Mouse (Mus musculus) heart, embryonic 16.5 days (tissue): ENCODE results near the gene Art4. TPM values are rescaled to one million over a fixed set of nuclear protein-coding genes. Genes with fewer than 3 reads are reported as not detected.
"Not testable (repeated sequence)": the region's sequence is repeated elsewhere in the genome, so short reads cannot be mapped to it uniquely, and the experiment has no call there.

Experiments
- ATAC-seq: fragments of 200-750 bp; cut with Nextera tagmentation; replicated peaks from 2 replicates; pipeline ENCODE4 v1.8.0; 2017; ENCODE audit warnings: moderate number of reproducible peaks; ENCODE audit not compliant: insufficient read depth, low FRiP score; ENCODE audit errors: extremely low read depth
- H3K27ac ChIP-seq: fragments of 300-500 bp; sonication (generic); 2 replicates; pipeline ENCODE4 v1.5.1; 2014; ENCODE audit warnings: mild to moderate bottlenecking, low read length, control low read depth, moderate library complexity
- H3K27me3 ChIP-seq: fragments of 300-500 bp; sonication (generic); 2 replicates; pipeline ENCODE4 v1.6.1; 2014; ENCODE audit warnings: low read length, mixed read lengths; ENCODE audit not compliant: control insufficient read depth, insufficient read depth
- H3K36me3 ChIP-seq: fragments of 300-500 bp; sonication (generic); 2 replicates; pipeline ENCODE4 v1.6.1; 2014; ENCODE audit not compliant: control insufficient read depth, insufficient read depth
- H3K4me1 ChIP-seq: fragments of 300-500 bp; sonication (generic); 2 replicates; pipeline ENCODE4 v1.6.1; 2014; ENCODE audit warnings: low read length, mixed read lengths; ENCODE audit not compliant: control insufficient read depth, insufficient read depth
- H3K4me2 ChIP-seq: fragments of 300-500 bp; sonication (generic); 2 replicates; pipeline ENCODE4 v1.6.1; 2014; ENCODE audit warnings: low read depth, mild to moderate bottlenecking, control low read depth, low read length
- H3K4me3 ChIP-seq: fragments of 300-500 bp; sonication (generic); 2 replicates; pipeline ENCODE4 v1.5.1; 2014; ENCODE audit warnings: mild to moderate bottlenecking, control low read depth, low read length
- H3K9ac ChIP-seq: fragments of 300-500 bp; sonication (generic); 2 replicates; pipeline ENCODE4 v1.6.1; 2014; ENCODE audit warnings: low read length, control low read depth
- H3K9me3 ChIP-seq: fragments of 300-500 bp; sonication (generic); replicated peaks from 2 replicates; pipeline ENCODE4 v1.6.1; 2016; ENCODE audit warnings: low read length; ENCODE audit not compliant: control insufficient read depth
- WGBS: fragments of 180-500 bp; shearing (Covaris S2); extraction: QIAGEN DNeasy Blood & Tissue Kit; methylation state at CpG from one replicate; pipeline ENCODE4 v1.1.7; 2014; 5-methylcytosine and 5-hydroxymethylcytosine counted together
- polyA plus RNA-seq: library from polyadenylated mRNA; unstranded; fragments of >200 nt; fragmentation: Nextera tagmentation; extraction: Ambion mirVana; gene quantifications from 2 replicates; pipeline ENCODE4 v1.2.1, GENCODE M21; 2015

The Art4 gene
- polyA plus RNA-seq, 1 experiment from 2014 or later, result 13.6 TPM

DNA sequence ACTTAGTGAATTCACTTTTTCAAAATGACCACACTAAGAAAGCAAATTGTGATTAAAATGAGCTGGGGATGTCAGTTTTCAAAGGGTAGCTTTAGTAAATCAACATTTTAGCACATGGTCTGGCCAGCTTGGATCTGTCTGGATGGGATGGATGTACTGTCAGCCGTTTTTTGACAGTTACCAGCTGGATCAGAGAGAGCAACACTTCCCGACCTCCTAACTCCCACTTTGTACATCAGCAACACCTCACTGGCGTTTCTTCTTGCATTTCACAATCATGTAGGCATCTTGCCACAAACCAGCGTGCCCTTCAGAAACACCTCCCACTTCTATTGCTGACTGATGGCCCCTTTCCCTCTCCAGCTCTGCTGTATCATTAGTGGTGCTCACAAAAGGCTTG, 40.7 kb upstream of the Art4 start:
- Histone ChIP-seq H3K9ac (no peak overlapping the region), H3K4me1 (peaks cover 14% of the 10 kb centered on the region), H3K36me3 (no peaks in the 10 kb centered on the region), H3K9me3 (peaks cover 2% of the 10 kb centered on the region; the same call in 1 of the 2 replicates), H3K4me3 (no peak overlapping the region), H3K27ac (peak overlapping the region; percentile 81), H3K27me3 (no peaks in the 10 kb centered on the region), H3K4me2 (no peak overlapping the region)
- peak; percentile 60 for ATAC-seq
- 10% methylated on average over 4 of the region's 4 CpGs for WGBS

DNA sequence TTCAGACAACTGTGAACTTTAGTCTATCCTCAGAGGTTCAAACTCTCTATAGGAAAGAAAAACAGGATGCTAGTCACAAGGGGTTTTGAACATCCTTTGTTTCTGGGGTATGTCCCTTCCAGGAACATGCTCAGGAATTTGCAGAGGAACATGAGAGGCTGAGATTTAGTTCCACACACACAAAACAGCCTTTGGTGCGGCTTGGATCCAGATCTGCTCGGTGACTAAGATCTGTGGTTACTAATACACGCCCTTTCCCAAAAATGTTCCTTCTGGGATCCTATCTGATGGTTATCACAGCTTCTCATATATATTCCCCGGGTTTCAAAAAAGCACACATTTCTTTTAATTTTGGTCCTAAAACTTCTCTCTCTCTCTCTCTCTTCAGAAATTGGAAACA, 40.3 kb upstream of the Art4 start:
- Histone ChIP-seq H3K9me3 (peaks cover 2% of the 10 kb centered on the region; the same call in 1 of the 2 replicates), H3K27ac (peak overlapping the region; percentile 81), H3K27me3 (no peaks in the 10 kb centered on the region), H3K4me2 (no peak overlapping the region), H3K9ac (no peak overlapping the region), H3K36me3 (no peaks in the 10 kb centered on the region), H3K4me3 (no peak overlapping the region), H3K4me1 (peaks cover 14% of the 10 kb centered on the region)
- no peak for ATAC-seq
- 44% methylated on average over 4 of the region's 4 CpGs for WGBS

DNA sequence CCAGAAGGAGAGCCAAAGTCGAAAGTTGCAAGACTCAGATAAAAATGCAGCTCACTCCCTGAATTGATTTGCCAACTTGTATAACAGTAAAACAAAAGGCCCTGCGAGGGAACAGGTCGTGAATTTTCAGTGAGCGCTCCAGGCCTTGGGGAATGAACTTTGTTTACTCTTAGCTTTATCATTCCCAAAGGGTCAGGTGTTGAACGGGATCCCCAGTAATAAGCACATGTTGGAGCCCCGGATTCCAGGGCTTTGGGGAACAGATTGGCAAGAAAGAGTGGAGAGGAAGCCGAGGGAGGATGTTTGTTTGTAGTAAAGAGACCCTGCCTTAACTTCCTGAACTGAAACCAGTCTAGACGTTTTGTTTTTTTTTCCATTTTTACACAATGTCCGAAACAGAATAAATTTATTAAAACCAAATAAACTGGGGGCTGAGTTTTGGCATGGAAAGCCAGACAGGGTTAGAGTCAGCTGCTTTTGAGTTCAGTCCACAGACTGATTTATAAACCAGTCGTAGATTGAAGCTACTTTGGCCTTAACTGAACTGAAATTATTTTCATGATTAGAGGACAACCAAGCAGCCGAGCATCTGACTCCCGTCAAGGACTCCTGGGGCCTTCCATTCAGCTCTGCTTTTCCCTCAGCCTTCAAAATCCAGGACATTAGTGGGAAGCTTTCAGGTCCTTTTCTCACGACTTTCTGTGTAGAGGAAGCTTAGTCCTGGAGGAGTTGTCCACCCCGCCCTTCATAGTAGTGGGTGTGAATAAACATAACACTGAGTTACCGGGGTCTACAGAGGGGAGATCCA, 37.2 kb upstream of the Art4 start:
- Histone ChIP-seq H3K4me1 (peaks cover 11% of the 10 kb centered on the region), H3K9ac (no peak overlapping the region), H3K9me3 (peaks cover 2% of the 10 kb centered on the region; the same call in 1 of the 2 replicates), H3K36me3 (no peaks in the 10 kb centered on the region), H3K27me3 (no peaks in the 10 kb centered on the region), H3K4me3 (no peak overlapping the region), H3K27ac (peak overlapping the region; percentile 67), H3K4me2 (no peak overlapping the region)
- no peak for ATAC-seq
- 42% methylated on average over 15 of the region's 15 CpGs for WGBS

DNA sequence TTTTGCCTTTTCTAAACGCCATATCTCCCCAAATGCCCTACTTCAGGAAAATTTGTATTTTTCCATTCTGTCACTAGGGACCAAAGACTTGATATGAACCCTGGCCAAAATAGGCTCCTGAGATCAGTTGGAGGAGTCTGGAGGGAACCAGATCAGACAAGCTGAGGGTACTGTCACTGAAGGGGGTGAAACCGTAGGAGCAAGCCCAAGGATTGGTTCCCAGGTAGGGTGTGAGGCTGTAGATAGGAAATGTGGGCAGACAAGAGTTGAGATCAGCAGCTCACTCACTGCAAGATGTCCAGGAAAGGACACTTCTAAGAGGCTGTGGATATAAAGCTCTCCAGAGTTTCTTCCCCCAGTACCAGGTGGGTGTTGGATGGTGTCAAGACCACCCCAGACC, 34.5 kb upstream of the Art4 start:
- Histone ChIP-seq H3K9ac (no peak overlapping the region), H3K36me3 (no peaks in the 10 kb centered on the region), H3K4me1 (peaks cover 6% of the 10 kb centered on the region), H3K4me3 (no peak overlapping the region), H3K9me3 (no peaks in the 10 kb centered on the region), H3K27ac (no peak overlapping the region), H3K27me3 (no peaks in the 10 kb centered on the region), H3K4me2 (no peak overlapping the region)
- ATAC-seq, result no peak
- 70% methylated on average over 2 of the region's 2 CpGs for WGBS

DNA sequence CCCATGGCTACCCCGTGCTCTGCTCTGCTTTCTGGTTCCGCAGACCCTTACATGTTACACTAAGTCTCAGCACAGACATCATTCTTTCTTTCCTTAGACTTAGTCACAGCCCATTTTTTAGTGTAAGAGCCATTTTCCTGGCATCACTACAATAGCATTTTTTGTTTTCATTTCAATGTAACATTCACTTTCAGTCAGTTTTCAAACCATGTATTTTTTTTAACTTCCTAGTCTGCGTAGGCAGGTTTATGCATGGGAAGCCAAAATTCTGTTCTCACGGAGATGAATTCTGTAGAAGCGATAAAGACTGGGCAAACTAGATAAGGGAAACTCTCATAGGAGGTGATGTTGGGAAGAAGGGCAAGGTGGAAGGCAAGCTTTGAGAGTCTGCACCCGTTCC, 32.0 kb upstream of the Art4 start:
- H3K27ac ChIP-seq, result no peak overlapping the region
- ATAC-seq, result no peak
- H3K27me3 ChIP-seq, result no peaks in the 10 kb centered on the region
- no peaks in the 10 kb centered on the region for H3K9me3 ChIP-seq
- H3K4me3 ChIP-seq, result no peak overlapping the region
- 71% methylated on average over 6 of the region's 6 CpGs for WGBS
- H3K9ac ChIP-seq, result no peak overlapping the region
- peaks cover 6% of the 10 kb centered on the region for H3K4me1 ChIP-seq
- H3K36me3 ChIP-seq, result no peaks in the 10 kb centered on the region
- no peak overlapping the region for H3K4me2 ChIP-seq

DNA sequence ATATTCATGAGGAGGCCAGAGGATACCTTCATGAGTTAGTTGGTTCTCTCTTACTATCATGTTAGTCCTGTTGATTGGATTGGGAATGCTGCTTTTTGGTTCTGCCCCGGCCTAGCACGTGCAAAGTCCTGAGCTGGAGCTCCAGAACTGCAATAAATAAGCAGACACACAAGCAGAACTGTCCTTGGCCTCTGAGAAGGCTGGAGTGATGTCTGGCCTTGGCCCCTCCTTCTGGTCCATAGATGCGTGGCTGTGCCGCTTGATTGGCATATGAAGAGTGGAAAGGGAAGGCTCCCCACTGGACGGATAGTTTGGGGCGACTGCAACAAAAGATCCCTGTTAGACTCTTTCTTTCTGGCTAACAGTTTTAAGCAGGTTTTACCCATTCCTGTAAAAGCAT, 31.5 kb upstream of the Art4 start:
- ATAC-seq, result no peak
- H3K9me3 ChIP-seq, result no peaks in the 10 kb centered on the region
- H3K27me3 ChIP-seq, result no peaks in the 10 kb centered on the region
- no peak overlapping the region for H3K9ac ChIP-seq
- WGBS, result 91% methylated on average over 6 of the region's 6 CpGs
- H3K4me3 ChIP-seq, result no peak overlapping the region
- no peak overlapping the region for H3K27ac ChIP-seq
- no peaks in the 10 kb centered on the region for H3K36me3 ChIP-seq
- peaks cover 6% of the 10 kb centered on the region for H3K4me1 ChIP-seq
- no peak overlapping the region for H3K4me2 ChIP-seq

DNA sequence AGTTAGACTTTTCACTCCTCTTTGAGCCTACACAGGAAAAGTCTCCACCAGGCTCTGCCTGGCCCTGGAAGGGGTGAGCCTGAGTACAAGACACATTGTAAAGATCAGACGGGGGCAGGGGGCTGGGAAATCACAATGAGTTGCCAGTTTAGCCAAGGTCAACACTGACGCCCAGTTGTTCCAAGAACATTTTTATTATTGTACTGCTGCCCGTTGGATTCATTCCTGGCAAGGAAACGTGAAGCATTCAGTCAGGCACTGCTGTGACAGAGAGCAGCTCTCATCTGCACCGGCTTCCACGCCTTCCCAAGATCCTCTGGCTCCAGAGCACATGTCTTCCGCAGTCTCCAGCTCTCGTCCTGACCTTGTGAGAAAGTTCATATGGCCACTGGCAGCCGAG, 30.3 kb upstream of the Art4 start:
- no peaks in the 10 kb centered on the region for H3K27me3 ChIP-seq
- 30% methylated on average over 9 of the region's 9 CpGs for WGBS

DNA sequence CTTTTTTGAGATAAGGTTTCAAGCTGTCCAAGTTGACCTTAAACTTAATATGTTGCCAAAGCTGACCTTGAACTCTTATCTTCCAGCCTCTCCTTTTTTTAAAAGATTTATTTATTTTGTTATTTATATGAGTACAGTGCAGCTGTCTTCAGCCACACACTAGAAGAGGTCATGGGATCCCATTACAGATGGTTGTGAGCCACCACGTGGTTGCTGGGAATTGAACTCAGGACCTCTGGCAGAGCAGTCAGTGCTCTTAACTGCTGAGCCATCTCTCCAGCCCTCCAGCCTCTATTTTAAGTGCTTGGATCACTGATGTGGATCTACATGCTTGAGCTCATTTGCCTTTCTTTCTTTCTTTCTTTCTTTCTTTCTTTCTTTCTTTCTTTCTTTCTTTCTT, 27.2 kb upstream of the Art4 start:
- H3K27me3 ChIP-seq, H3K36me3 ChIP-seq, H3K27ac ChIP-seq, H3K4me3 ChIP-seq, H3K9ac ChIP-seq, H3K4me1 ChIP-seq, ATAC-seq, H3K9me3 ChIP-seq, H3K4me2 ChIP-seq: not testable (repeated sequence)
- 36% methylated on average over 1 of the region's 1 CpGs for WGBS

More for the DNA sequence above, 30.3 kb upstream of the Art4 start:
- H3K36me3 ChIP-seq, result no peaks in the 10 kb centered on the region
- peak overlapping the region; percentile 80 for H3K27ac ChIP-seq
- no peak overlapping the region for H3K9ac ChIP-seq
- no peak overlapping the region for H3K4me2 ChIP-seq
- H3K9me3 ChIP-seq, result no peaks in the 10 kb centered on the region
- H3K4me1 ChIP-seq, result peaks cover 6% of the 10 kb centered on the region
- H3K4me3 ChIP-seq, result no peak overlapping the region
- ATAC-seq, result peak; percentile 84

DNA sequence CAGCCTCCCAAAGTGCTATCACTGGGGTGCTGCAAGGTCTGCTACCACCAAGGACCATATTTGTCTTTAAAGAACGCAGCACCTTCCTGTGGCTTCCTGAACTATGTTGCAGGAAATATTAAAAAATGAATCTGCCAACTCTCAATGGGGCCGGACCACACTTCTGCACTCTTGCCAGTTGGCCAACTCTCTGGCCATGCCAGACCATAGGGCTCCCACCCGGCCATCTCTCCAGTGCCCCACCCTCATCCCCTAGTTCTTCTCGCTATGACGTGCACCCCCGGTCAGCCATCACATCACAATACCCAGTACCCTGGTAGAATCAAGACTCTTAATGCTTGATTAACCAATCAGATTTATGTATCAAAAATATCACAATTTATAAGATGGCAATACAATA, 26.4 kb upstream of the Art4 start:
- no peak overlapping the region for H3K9ac ChIP-seq
- peaks cover 6% of the 10 kb centered on the region for H3K4me1 ChIP-seq
- no peak overlapping the region for H3K27ac ChIP-seq
- ATAC-seq, result no peak
- H3K27me3 ChIP-seq, result no peaks in the 10 kb centered on the region
- H3K4me3 ChIP-seq, result no peak overlapping the region
- H3K36me3 ChIP-seq, result no peaks in the 10 kb centered on the region
- 89% methylated on average over 6 of the region's 6 CpGs for WGBS
- no peak overlapping the region for H3K4me2 ChIP-seq
- H3K9me3 ChIP-seq, result no peaks in the 10 kb centered on the region
